Mouse (Mus musculus): ENCODE results near the gene A430078G23Rik. TPM values are rescaled to one million over a fixed set of nuclear protein-coding genes. Genes with fewer than 3 reads are reported as not detected.

Gene A430078G23Rik
- polyA plus RNA-seq, 1 experiment = 28.3 TPM

- peak overlapping the region; percentile 21; the same call in 1 of the 2 replicates for H3K27ac ChIP-seq (ENCODE audit: insufficient read depth, low read length)
- DNase-seq (ENCODE audit: low read depth in 1 of 2, low spot score in 2 of 2) = no peak
- WGBS = 51% methylated on average over 13 of the region's 13 CpGs
- TF ChIP-seq CTCF (IDR thresholded peaks at IDR 0.05; ENCODE audit: extremely low read depth, insufficient read depth, insufficient read length, insufficient replicate concordance) (no peak), POLR2A (IDR thresholded peaks at IDR 0.05; ENCODE audit: low read depth, low read length) (no peak)
- H3K4me1 ChIP-seq (ENCODE audit: control insufficient read depth, insufficient read depth, insufficient read length) = peaks cover 8% of the 10 kb centered on the region; the same call in 1 of the 2 replicates
- H3K4me3 ChIP-seq (ENCODE audit: extremely low read depth, insufficient read depth, insufficient read length) = no peak overlapping the region
- no peaks in the 10 kb centered on the region for H3K36me3 ChIP-seq (ENCODE audit: control insufficient read depth, insufficient read depth, low read length)
- no peaks in the 10 kb centered on the region for H3K27me3 ChIP-seq (ENCODE audit: control insufficient read depth, insufficient read depth, low read length)
Observed at GRCm38 (mm10) chr8:3348142-3348823, 4.9 kb upstream of the A430078G23Rik start.

DNA sequence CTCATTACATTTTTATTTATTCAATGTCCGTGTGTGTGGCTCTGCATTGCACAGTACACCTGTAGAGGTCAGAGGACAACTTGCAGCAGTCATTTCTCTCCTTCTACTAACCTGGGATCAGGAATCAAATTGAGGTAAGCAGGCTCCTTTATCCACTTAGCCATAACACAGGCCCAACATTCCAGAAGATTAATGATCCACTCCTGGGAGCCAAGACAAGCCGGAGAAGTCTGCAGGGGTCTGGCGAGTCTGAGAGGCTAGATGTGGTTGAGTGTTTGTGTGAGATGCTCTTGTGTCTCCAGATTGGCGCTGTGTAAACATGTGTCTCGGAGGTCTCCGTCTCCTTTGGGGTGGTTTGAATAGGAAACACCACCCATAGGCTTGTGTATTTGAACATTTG is 2.5 kb upstream of the A430078G23Rik start:
- 79% methylated on average over 6 of the region's 6 CpGs for WGBS
- Histone ChIP-seq H3K4me1 (ENCODE audit: control insufficient read depth, insufficient read depth, insufficient read length) (peaks cover 8% of the 10 kb centered on the region; the same call in 1 of the 2 replicates), H3K27ac (ENCODE audit: insufficient read depth, low read length) (no peak overlapping the region), H3K27me3 (ENCODE audit: control insufficient read depth, insufficient read depth, low read length) (no peaks in the 10 kb centered on the region), H3K36me3 (ENCODE audit: control insufficient read depth, insufficient read depth, low read length) (no peaks in the 10 kb centered on the region), H3K4me3 (ENCODE audit: extremely low read depth, insufficient read depth, insufficient read length) (no peak overlapping the region)
- TF ChIP-seq POLR2A (IDR thresholded peaks at IDR 0.05; ENCODE audit: low read depth, low read length) = no peak
- no peak for TF ChIP-seq CTCF (IDR thresholded peaks at IDR 0.05; ENCODE audit: extremely low read depth, insufficient read depth, insufficient read length, insufficient replicate concordance)
- no peak for DNase-seq (ENCODE audit: low read depth in 1 of 2, low spot score in 2 of 2)

DNA sequence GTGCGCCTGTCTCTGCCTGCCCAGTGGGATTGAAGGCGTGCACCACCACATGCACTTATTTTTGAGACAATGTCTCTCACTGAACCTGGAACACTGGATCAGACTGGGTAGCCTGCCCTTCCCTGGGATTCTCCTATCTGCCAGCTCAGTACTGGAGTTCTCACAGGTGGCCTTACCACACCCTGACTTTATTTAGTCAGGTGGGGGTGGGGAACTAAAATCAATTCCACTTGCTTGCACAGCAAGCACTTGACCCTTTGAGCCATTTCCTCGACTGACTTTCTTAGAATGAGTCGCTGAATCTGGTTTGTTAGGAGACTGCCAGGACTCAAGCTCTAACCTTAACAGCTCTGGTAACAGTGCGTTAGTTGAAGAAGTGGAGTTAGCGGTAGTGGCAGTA is 500 bp upstream of the A430078G23Rik start:
- Histone ChIP-seq H3K27me3 (ENCODE audit: control insufficient read depth, insufficient read depth, low read length) (no peaks in the 10 kb centered on the region), H3K4me3 (ENCODE audit: extremely low read depth, insufficient read depth, insufficient read length) (peak overlapping the region; percentile 73), H3K4me1 (ENCODE audit: control insufficient read depth, insufficient read depth, insufficient read length) (peaks cover 16% of the 10 kb centered on the region; the same call in 1 of the 2 replicates), H3K27ac (ENCODE audit: insufficient read depth, low read length) (peak overlapping the region; percentile 98), H3K36me3 (ENCODE audit: control insufficient read depth, insufficient read depth, low read length) (no peaks in the 10 kb centered on the region; the same call in 1 of the 2 replicates)
- WGBS = 15% methylated on average over 6 of the region's 6 CpGs
- no peak for TF ChIP-seq POLR2A (IDR thresholded peaks at IDR 0.05; ENCODE audit: low read depth, low read length)
- no peak for TF ChIP-seq CTCF (IDR thresholded peaks at IDR 0.05; ENCODE audit: extremely low read depth, insufficient read depth, insufficient read length, insufficient replicate concordance)
- no peak for DNase-seq (ENCODE audit: low read depth in 1 of 2, low spot score in 2 of 2)

DNA sequence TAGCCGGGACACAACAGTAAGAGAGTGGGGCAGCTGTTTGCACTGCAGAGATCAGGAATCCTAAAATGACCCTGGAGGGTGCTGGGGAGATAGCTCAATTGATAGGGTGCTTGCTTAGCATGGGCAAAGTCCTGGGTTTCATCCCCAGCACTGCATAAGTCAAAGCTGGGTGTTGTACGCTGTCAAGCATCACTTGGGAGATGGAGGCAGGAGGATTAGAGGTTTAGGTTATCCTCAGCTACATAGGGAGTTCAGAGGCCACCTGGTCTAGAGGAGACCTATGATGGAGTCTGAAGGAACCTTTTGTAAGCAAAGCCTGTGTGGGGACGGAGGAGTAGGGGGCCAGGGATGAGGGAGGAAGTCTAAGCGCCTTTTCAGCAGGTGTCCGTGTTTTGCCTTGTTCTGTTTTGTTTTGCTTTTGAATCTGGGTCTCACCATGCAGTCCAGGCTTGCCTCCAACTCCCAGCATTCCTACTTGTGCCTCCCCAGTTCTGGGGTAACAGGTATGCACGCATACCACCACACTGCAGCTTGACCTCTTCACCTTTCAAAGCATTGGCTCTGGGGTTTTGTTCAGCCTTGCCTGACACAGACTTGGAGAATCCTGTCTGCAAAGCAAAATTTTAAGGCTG is 712 bp downstream of the A430078G23Rik start:
- WGBS = 8% methylated on average over 6 of the region's 6 CpGs
- no peaks in the 10 kb centered on the region for H3K27me3 ChIP-seq (ENCODE audit: control insufficient read depth, insufficient read depth, low read length)
- H3K4me3 ChIP-seq (ENCODE audit: extremely low read depth, insufficient read depth, insufficient read length) = peak overlapping the region; percentile 73
- peaks cover 4% of the 10 kb centered on the region for H3K36me3 ChIP-seq (ENCODE audit: control insufficient read depth, insufficient read depth, low read length)
- peak overlapping the region; percentile 98 for H3K27ac ChIP-seq (ENCODE audit: insufficient read depth, low read length)
- peaks cover 15% of the 10 kb centered on the region; the same call in 1 of the 2 replicates for H3K4me1 ChIP-seq (ENCODE audit: control insufficient read depth, insufficient read depth, insufficient read length)
- TF ChIP-seq POLR2A (IDR thresholded peaks at IDR 0.05; ENCODE audit: low read depth, low read length) = no peak
- TF ChIP-seq CTCF (IDR thresholded peaks at IDR 0.05; ENCODE audit: extremely low read depth, insufficient read depth, insufficient read length, insufficient replicate concordance) = no peak
- no peak for DNase-seq (ENCODE audit: low read depth in 1 of 2, low spot score in 2 of 2)

GRCm38 (mm10) chr8:3354443-3354812 is 1.2 kb downstream of the A430078G23Rik start:
- Histone ChIP-seq H3K27ac (ENCODE audit: insufficient read depth, low read length) (peak overlapping the region; percentile 98), H3K4me1 (ENCODE audit: control insufficient read depth, insufficient read depth, insufficient read length) (peaks cover 15% of the 10 kb centered on the region; the same call in 1 of the 2 replicates)
- WGBS = 5% methylated on average over 5 of the region's 5 CpGs

GRCm38 (mm10) chr8:3355586-3355985 is 2.4 kb downstream of the A430078G23Rik start:
- peaks cover 7% of the 10 kb centered on the region for H3K36me3 ChIP-seq (ENCODE audit: control insufficient read depth, insufficient read depth, low read length)
- TF ChIP-seq POLR2A (IDR thresholded peaks at IDR 0.05; ENCODE audit: low read depth, low read length) = no peak; the same call in 1 of the 2 replicates
- TF ChIP-seq CTCF (IDR thresholded peaks at IDR 0.05; ENCODE audit: extremely low read depth, insufficient read depth, insufficient read length, insufficient replicate concordance) = peak; percentile 15; the same call in 1 of the 2 replicates
- no peaks in the 10 kb centered on the region for H3K27me3 ChIP-seq (ENCODE audit: control insufficient read depth, insufficient read depth, low read length)
- WGBS = 9% methylated on average over 6 of the region's 6 CpGs
- peak overlapping the region; percentile 98 for H3K27ac ChIP-seq (ENCODE audit: insufficient read depth, low read length)
- DNase-seq (ENCODE audit: low read depth in 1 of 2, low spot score in 2 of 2) = peak; percentile 78 to 87
- peaks cover 15% of the 10 kb centered on the region; the same call in 1 of the 2 replicates for H3K4me1 ChIP-seq (ENCODE audit: control insufficient read depth, insufficient read depth, insufficient read length)
- peak overlapping the region; percentile 73 for H3K4me3 ChIP-seq (ENCODE audit: extremely low read depth, insufficient read depth, insufficient read length)

More at GRCm38 (mm10) chr8:3354443-3354812, 1.2 kb downstream of the A430078G23Rik start:
- H3K4me3 ChIP-seq (ENCODE audit: extremely low read depth, insufficient read depth, insufficient read length) = peak overlapping the region; percentile 73
- H3K36me3 ChIP-seq (ENCODE audit: control insufficient read depth, insufficient read depth, low read length) = peaks cover 5% of the 10 kb centered on the region
- H3K27me3 ChIP-seq (ENCODE audit: control insufficient read depth, insufficient read depth, low read length) = no peaks in the 10 kb centered on the region
- DNase-seq (ENCODE audit: low read depth in 1 of 2, low spot score in 2 of 2) = peak in 1 of 2 experiments; percentile 77
- TF ChIP-seq POLR2A (IDR thresholded peaks at IDR 0.05; ENCODE audit: low read depth, low read length) (peak; percentile 71), CTCF (IDR thresholded peaks at IDR 0.05; ENCODE audit: extremely low read depth, insufficient read depth, insufficient read length, insufficient replicate concordance) (no peak)
